Mouse (Mus musculus) hindbrain, embryonic 14.5 days (tissue): ENCODE results near the gene Sparcl1. TPM values are rescaled to one million over a fixed set of nuclear protein-coding genes. Genes with fewer than 3 reads are reported as not detected.
A peak's percentile ranks its signal among the peaks of the same experiment; 100 is the strongest.

Experiments
- ATAC-seq: fragments of 200-750 bp; cut with Nextera tagmentation; 2 replicates; pipeline ENCODE4 v1.8.0; 2017; ENCODE audit warnings: moderate number of reproducible peaks, mild to moderate bottlenecking, moderate TSS enrichment, moderate library complexity; ENCODE audit not compliant: low FRiP score
- DNase-seq: peaks from one replicate; pipeline ENCODE4 v3.0.0-alpha.2; 2015; ENCODE audit warnings: low spot score
- H3K27ac ChIP-seq: fragments of 300-500 bp; sonication (generic); 2 replicates; pipeline ENCODE4 v1.5.1; 2014; ENCODE audit warnings: mild to moderate bottlenecking, moderate library complexity
- H3K27me3 ChIP-seq: fragments of 300-500 bp; sonication (generic); 2 replicates; pipeline ENCODE4 v1.6.1; 2014; ENCODE audit warnings: mild to moderate bottlenecking, low read length, mixed read lengths; ENCODE audit not compliant: control insufficient read depth, insufficient read depth
- H3K36me3 ChIP-seq: fragments of 300-500 bp; sonication (generic); replicated peaks from 2 replicates; pipeline ENCODE4 v1.6.1; 2014; ENCODE audit not compliant: control insufficient read depth, insufficient read depth
- H3K4me1 ChIP-seq: fragments of 300-500 bp; sonication (generic); replicated peaks from 2 replicates; pipeline ENCODE4 v1.6.1; 2014; ENCODE audit warnings: antibody characterized with exemption, low read length, mixed read lengths; ENCODE audit not compliant: control insufficient read depth, insufficient read depth
- H3K4me2 ChIP-seq: fragments of 300-500 bp; sonication (generic); replicated peaks from 2 replicates; pipeline ENCODE4 v1.6.1; 2014; ENCODE audit warnings: mild to moderate bottlenecking, moderate library complexity
- H3K4me3 ChIP-seq: fragments of 300-500 bp; sonication (generic); replicated peaks from 2 replicates; pipeline ENCODE4 v1.5.1; 2014; ENCODE audit warnings: mild to moderate bottlenecking, low read length
- H3K9ac ChIP-seq: fragments of 300-500 bp; sonication (generic); 2 replicates; pipeline ENCODE4 v1.6.1; 2014
- H3K9me3 ChIP-seq: fragments of 300-500 bp; sonication (generic); 2 replicates; pipeline ENCODE4 v1.6.1; 2016; ENCODE audit warnings: low read length; ENCODE audit not compliant: control insufficient read depth
- WGBS: fragments of 180-500 bp; shearing (Covaris S2); extraction: QIAGEN DNeasy Blood & Tissue Kit; methylation state at CpG from one replicate; pipeline ENCODE4 v1.1.7; 2014; 5-methylcytosine and 5-hydroxymethylcytosine counted together
- polyA plus RNA-seq: library from polyadenylated mRNA; unstranded; fragments of >200 nt; fragmentation: Nextera tagmentation; extraction: Ambion mirVana; gene quantifications from 2 replicates; pipeline ENCODE4 v1.2.1, GENCODE M21; 2014

Gene Sparcl1
- polyA plus RNA-seq, 1 experiment from 2014 or later, result 286 TPM

DNA sequence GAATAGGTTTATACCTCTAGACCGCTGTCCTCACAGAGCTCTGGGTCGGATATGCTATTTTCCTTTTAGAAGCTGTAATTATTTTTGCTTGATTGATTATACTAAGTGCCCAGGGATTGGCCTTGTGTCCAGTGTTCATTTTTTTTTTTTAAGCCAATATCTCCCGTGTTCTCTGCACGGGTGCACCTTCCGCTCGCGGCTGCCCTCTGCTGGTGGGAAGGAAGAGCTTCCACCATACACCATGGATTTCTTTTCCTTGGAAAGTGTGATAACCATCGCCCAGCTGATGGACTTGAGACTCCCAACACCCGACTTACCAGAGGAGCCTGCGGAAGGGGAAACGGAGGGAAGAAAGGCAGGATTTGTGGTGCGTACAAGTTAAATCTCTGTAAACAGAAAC is 39.1 kb downstream of the Sparcl1 start:
- peaks cover 6% of the 10 kb centered on the region; the same call in 1 of the 2 replicates for H3K4me1 ChIP-seq
- H3K27ac ChIP-seq, result no peak overlapping the region
- H3K36me3 ChIP-seq, result no peaks in the 10 kb centered on the region; the same call in 1 of the 2 replicates
- H3K9me3 ChIP-seq, result no peaks in the 10 kb centered on the region
- H3K4me2 ChIP-seq, result no peak overlapping the region
- no peak overlapping the region for H3K9ac ChIP-seq
- no peak overlapping the region for H3K4me3 ChIP-seq
- ATAC-seq, result no peak
- DNase-seq, result peak; percentile 67
- WGBS, result 40% methylated on average over 12 of the region's 12 CpGs
- H3K27me3 ChIP-seq, result no peaks in the 10 kb centered on the region; the same call in 1 of the 2 replicates

DNA sequence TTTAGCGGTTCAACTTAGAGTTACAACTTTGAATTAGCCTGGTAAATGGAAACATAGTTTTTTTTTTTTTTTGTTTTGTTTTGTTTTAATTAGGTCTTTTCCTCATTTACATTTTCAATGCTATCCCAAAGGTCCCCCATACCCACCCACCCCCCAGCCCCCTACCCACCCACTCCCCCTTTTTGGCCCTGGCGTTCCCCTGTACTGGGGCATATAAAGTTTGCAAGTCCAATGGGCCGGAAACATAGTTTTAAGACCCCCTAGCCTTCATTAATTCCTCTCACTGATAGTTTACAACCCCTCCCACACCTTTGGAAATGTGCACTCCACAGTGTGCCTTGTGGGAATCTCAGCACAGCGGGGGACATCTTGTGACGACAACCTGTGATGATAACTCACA is 39.9 kb downstream of the Sparcl1 start:
- ATAC-seq (peak; percentile 86), DNase-seq (no peak)
- 78% methylated on average over 5 of the region's 5 CpGs for WGBS
- Histone ChIP-seq H3K9ac (no peak overlapping the region), H3K4me2 (no peak overlapping the region), H3K27me3 (no peaks in the 10 kb centered on the region; the same call in 1 of the 2 replicates), H3K4me1 (peaks cover 6% of the 10 kb centered on the region; the same call in 1 of the 2 replicates), H3K27ac (no peak overlapping the region), H3K9me3 (no peaks in the 10 kb centered on the region), H3K36me3 (no peaks in the 10 kb centered on the region; the same call in 1 of the 2 replicates), H3K4me3 (no peak overlapping the region)

DNA sequence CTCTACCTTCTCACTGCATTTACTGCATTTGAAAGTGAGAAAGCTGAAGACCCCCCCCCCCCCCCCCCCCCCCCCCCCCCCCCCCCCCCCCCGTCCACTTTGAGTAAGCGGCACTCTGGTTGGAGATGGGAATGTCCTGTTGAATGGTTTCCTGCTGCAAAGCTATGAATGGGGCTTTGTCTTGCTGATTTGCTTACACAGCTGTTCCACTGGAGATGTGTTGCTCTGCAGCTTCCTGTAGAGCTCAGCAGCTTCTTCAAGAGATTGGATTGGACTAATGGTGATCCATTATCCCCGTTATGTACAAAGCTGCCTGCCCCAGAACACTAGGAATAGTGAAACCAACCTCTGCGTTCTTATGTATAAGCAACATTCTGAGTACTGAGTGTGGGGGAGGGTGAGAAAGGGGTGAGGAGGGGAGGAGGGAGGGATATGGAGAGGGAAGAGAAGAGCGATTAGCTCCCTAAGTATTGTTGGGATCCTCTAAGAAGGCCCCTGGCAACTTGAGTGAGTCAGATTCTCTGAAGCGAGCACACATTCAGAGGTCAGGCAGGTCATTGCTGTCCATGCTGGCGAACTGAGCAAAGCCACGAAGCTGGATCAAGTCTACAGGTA is 41.2 kb downstream of the Sparcl1 start:
- 5% methylated on average over 6 of the region's 8 CpGs for WGBS
- DNase-seq (peak; percentile 41), ATAC-seq (peak; percentile 91)
- peak overlapping the region; percentile 77 for H3K27ac ChIP-seq
- H3K27me3 ChIP-seq, result no peaks in the 10 kb centered on the region; the same call in 1 of the 2 replicates
- H3K4me1 ChIP-seq, result peaks cover 6% of the 10 kb centered on the region; the same call in 1 of the 2 replicates
- H3K9me3 ChIP-seq, result no peaks in the 10 kb centered on the region
- H3K36me3 ChIP-seq, result no peaks in the 10 kb centered on the region
- H3K9ac ChIP-seq, result no peak overlapping the region
- no peak overlapping the region for H3K4me3 ChIP-seq
- 0 out of 2 replicates have a peak overlapping the region, but pooled peaks have one; percentile 12 for H3K4me2 ChIP-seq

DNA sequence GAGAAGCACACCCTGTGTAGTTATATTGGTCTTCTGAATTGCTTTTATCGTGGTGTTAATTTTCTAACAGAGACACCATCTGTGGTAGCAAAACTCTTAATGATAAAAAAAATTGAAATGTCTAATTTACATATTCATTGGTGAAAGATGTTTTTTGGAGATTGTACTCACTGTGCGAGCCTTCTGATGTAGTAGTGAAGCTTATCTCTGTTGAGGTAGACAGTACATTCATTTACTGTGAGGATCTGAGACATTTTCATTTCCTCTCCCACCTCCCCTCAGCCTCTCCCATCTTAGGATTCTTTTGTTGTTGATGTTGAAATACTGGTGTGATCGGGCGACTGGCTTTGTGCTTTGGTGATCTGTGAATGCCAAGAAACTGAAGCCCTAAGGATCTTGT is 42.5 kb downstream of the Sparcl1 start:
- DNase-seq (no peak), ATAC-seq (no peak)
- 54% methylated on average over 4 of the region's 4 CpGs for WGBS
- Histone ChIP-seq H3K4me3 (no peak overlapping the region), H3K9me3 (no peaks in the 10 kb centered on the region), H3K27ac (no peak overlapping the region; the same call in 1 of the 2 replicates), H3K4me2 (no peak overlapping the region), H3K4me1 (peaks cover 6% of the 10 kb centered on the region; the same call in 1 of the 2 replicates), H3K27me3 (no peaks in the 10 kb centered on the region), H3K9ac (no peak overlapping the region), H3K36me3 (no peaks in the 10 kb centered on the region)

DNA sequence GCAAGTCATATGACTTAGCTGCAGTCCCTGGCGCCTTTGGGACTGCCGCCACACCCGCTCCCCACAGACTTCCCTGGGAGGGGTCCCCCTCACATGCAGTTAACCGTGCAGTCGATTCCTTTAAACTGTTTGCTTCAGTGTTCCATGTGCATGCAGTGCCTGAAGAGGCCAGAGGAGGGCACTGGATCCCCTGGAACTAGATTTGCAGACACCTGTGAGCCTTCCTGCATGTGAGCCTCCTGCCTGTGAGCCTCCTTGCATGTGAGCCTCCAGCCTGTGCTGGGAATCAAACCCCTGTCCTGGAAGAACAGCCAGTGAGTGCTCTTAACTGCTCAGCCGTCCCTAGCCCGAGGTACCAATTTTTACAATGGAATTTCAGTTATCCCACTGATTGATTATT is 44.8 kb downstream of the Sparcl1 start:
- no peak overlapping the region for H3K9ac ChIP-seq
- H3K27ac ChIP-seq, result no peak overlapping the region
- 83% methylated on average over 7 of the region's 7 CpGs for WGBS
- H3K4me2 ChIP-seq, result no peak overlapping the region
- H3K4me3 ChIP-seq, result no peak overlapping the region
- no peaks in the 10 kb centered on the region for H3K9me3 ChIP-seq
- DNase-seq, result no peak
- peaks cover 6% of the 10 kb centered on the region; the same call in 1 of the 2 replicates for H3K4me1 ChIP-seq
- H3K36me3 ChIP-seq, result peaks cover 12% of the 10 kb centered on the region
- no peaks in the 10 kb centered on the region for H3K27me3 ChIP-seq
- ATAC-seq, result no peak

DNA sequence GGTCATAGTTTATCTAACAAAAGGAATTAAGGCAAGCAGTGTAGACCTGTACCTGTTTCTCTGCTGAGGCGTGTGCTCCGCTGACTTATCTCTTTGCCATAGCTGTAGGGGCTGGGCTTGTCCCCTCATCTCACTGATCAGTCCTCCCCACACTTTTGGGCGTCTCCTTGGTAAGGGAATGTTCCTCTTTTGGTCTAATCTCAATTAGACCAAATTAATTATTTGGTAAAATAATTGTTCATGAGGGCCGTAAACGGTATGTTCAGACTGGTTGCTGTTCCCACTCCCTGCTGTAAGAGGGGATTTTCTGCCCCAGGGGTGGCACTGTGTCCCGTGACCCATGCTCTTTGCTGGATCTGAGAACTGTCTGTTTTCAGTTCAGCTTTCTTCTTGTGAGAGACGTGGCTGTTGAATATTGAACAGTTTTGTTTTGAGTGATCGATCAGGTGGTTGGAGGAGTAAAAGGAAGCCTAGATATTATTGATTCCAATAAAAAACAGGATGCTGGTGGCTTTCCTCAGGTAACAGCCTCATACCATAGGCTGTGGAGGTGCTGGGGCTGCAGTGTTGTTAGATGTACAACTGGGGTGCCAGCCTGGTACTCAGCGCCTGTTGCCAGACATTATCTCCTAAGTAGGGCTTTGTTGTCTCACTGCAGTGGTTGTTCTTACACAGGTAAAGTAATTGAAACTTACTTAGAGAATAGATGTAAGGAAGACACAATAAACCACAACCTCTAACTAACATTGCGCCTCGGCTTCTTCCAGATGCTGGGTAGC is 50.6 kb downstream of the Sparcl1 start:
- H3K27me3 ChIP-seq, result no peaks in the 10 kb centered on the region
- WGBS, result 90% methylated on average over 11 of the region's 11 CpGs
- peaks cover 56% of the 10 kb centered on the region for H3K36me3 ChIP-seq
- no peak overlapping the region for H3K4me2 ChIP-seq
- no peak overlapping the region for H3K27ac ChIP-seq
- H3K9ac ChIP-seq, result no peak overlapping the region
- ATAC-seq (no peak), DNase-seq (no peak)
- no peak overlapping the region for H3K4me3 ChIP-seq
- H3K4me1 ChIP-seq, result no peaks in the 10 kb centered on the region
- no peaks in the 10 kb centered on the region for H3K9me3 ChIP-seq

DNA sequence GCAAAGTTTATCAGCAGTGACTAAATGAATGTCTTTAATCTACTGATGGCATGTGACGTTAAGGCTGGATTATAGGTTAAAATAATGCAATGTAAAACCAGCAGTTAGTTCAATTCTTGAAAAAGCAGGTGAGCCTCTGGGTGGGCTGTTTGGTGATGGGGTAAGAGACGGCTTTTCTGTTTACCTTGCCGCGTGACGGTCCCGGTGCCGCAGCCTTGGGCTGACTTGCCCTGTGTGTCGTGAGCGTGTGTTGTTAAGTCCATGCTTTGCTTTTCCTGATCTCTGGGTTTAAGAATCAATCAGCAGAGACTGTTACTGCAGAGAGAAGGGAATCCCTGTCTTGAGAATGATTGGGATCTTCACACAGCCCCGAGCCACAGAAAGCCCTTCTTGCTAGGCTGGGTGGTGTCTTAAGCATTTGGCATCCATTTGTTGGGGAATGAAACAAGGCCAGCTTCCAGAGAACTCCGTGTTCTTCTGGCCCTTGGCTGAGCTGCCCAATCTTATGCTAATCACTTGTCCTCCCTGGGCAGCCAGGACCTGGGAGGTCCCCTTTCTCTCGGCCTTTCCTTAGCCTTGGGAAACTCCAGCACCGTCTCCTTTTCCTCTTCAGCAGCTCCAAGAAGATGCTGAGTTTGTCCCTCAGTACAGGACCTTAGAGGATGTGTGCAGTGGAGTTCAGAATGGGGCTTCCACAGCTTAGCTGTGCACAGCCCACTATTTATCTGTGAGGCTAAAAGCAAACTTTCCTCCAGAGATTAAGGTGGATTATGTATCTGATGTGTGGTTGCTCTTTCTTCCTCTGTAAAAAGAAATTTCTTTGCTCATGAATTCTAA is 51.4 kb downstream of the Sparcl1 start:
- Histone ChIP-seq H3K4me3 (no peak overlapping the region), H3K4me1 (no peaks in the 10 kb centered on the region), H3K36me3 (peaks cover 57% of the 10 kb centered on the region), H3K27ac (no peak overlapping the region), H3K27me3 (no peaks in the 10 kb centered on the region), H3K9me3 (no peaks in the 10 kb centered on the region), H3K4me2 (no peak overlapping the region), H3K9ac (no peak overlapping the region)
- DNase-seq (no peak), ATAC-seq (no peak)
- WGBS, result 80% methylated on average over 13 of the region's 13 CpGs

DNA sequence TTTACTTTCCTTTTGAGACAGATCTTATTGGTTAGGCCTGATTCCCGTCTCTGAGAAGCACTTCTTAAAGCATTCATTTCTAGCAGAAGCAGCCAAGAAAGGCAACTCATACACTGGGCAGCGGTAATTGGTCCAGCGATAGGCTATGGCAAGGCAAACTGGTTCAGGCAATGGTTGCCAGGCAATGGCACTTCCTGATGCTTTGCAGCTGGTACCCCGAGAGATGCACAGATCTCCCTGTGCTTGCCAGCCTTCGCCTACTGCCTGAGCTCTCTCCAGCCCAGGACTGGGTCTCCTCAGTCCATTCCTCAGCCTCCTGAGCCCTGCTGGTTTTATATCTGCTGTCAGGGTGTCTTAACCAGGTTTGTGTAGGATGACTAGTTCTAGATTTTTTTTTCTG is 53.1 kb downstream of the Sparcl1 start:
- no peaks in the 10 kb centered on the region for H3K9me3 ChIP-seq
- H3K4me3 ChIP-seq, result no peak overlapping the region
- H3K4me1 ChIP-seq, result no peaks in the 10 kb centered on the region
- DNase-seq (no peak), ATAC-seq (no peak)
- H3K9ac ChIP-seq, result no peak overlapping the region
- H3K36me3 ChIP-seq, result peaks cover 57% of the 10 kb centered on the region
- no peak overlapping the region for H3K4me2 ChIP-seq
- WGBS, result 85% methylated on average over 5 of the region's 5 CpGs
- no peaks in the 10 kb centered on the region for H3K27me3 ChIP-seq
- H3K27ac ChIP-seq, result no peak overlapping the region

DNA sequence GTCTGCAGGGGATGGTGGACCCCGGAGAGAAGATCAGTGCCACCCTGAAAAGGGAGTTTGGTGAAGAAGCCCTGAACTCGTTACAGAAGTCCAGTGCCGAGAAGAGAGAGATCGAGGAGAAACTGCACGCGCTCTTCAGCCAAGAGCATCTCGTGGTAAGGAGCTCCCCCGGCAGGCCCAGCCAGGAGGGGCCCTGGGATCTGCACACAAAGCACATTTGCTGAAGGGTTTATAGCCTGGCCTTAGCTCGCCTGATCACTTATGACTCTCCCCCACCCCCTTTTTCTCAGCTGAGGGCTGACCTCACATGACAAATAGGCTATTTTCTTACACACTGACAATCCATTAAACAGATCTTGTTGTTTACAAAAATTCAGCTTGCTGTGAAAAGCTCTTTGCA is 53.9 kb downstream of the Sparcl1 start:
- ATAC-seq (no peak), DNase-seq (no peak)
- Histone ChIP-seq H3K4me2 (no peak overlapping the region), H3K27ac (no peak overlapping the region), H3K9me3 (no peaks in the 10 kb centered on the region), H3K4me3 (no peak overlapping the region), H3K27me3 (no peaks in the 10 kb centered on the region), H3K4me1 (no peaks in the 10 kb centered on the region), H3K36me3 (peaks cover 50% of the 10 kb centered on the region), H3K9ac (no peak overlapping the region)
- 80% methylated on average over 9 of the region's 9 CpGs for WGBS
